Mouse (Mus musculus) stomach, embryonic 16.5 days (tissue): ENCODE measurements around the gene Fndc7. TPM values are rescaled to one million over a fixed set of nuclear protein-coding genes. Genes with fewer than 3 reads are reported as not detected.
A peak's percentile ranks its signal among the peaks of the same experiment; 100 is the strongest.
"Not testable (repeated sequence)": the region's sequence is repeated elsewhere in the genome, so short reads cannot be mapped to it uniquely, and the experiment has no call there.

Experiments used
- ATAC-seq: fragments of 200-750 bp; cut with Nextera tagmentation; 2 replicates; pipeline ENCODE4 v1.8.0; 2017; ENCODE audit warnings: moderate number of reproducible peaks, moderate TSS enrichment; ENCODE audit not compliant: insufficient read depth, low FRiP score
- H3K27ac ChIP-seq: fragments of 300-500 bp; sonication (generic); 2 replicates; pipeline ENCODE4 v1.5.1; 2014; ENCODE audit warnings: low read length
- H3K27me3 ChIP-seq: fragments of 300-500 bp; sonication (generic); 2 replicates; pipeline ENCODE4 v1.6.1; 2014; ENCODE audit warnings: low read length, control low read depth, mixed read lengths; ENCODE audit not compliant: control insufficient read depth, insufficient read depth
- H3K36me3 ChIP-seq: fragments of 300-500 bp; sonication (generic); 2 replicates; pipeline ENCODE4 v1.6.1; 2014; ENCODE audit warnings: low read length; ENCODE audit not compliant: control insufficient read depth, insufficient read depth
- H3K4me1 ChIP-seq: fragments of 300-500 bp; sonication (generic); 2 replicates; pipeline ENCODE4 v1.6.1; 2014; ENCODE audit warnings: low read length, control low read depth, mixed read lengths; ENCODE audit not compliant: control insufficient read depth, insufficient read depth
- H3K4me2 ChIP-seq: fragments of 300-500 bp; sonication (generic); 2 replicates; pipeline ENCODE4 v1.6.1; 2014; ENCODE audit warnings: low read depth, low read length, mixed read lengths
- H3K4me3 ChIP-seq: fragments of 300-500 bp; sonication (generic); replicated peaks from 2 replicates; pipeline ENCODE4 v1.5.1; 2014; ENCODE audit warnings: mild to moderate bottlenecking, low read length
- H3K9ac ChIP-seq: fragments of 300-500 bp; sonication (generic); 2 replicates; pipeline ENCODE4 v1.6.1; 2014; ENCODE audit warnings: low read length
- H3K9me3 ChIP-seq: fragments of 300-500 bp; sonication (generic); replicated peaks from 2 replicates; pipeline ENCODE4 v1.6.1; 2016; ENCODE audit warnings: low read length, control low read depth; ENCODE audit not compliant: control insufficient read depth
- WGBS: fragments of 180-500 bp; shearing (Covaris S2); extraction: QIAGEN DNeasy Blood & Tissue Kit; methylation state at CpG from one replicate; pipeline ENCODE4 v1.1.7; 2014; 5-methylcytosine and 5-hydroxymethylcytosine counted together
- polyA plus RNA-seq: library from polyadenylated mRNA; unstranded; fragments of >200 nt; fragmentation: Nextera tagmentation; extraction: Ambion mirVana; gene quantifications from 2 replicates; pipeline ENCODE4 v1.2.1, GENCODE M21; 2015

The Fndc7 gene
- polyA plus RNA-seq, 1 experiment from 2014 or later: 0.40 TPM

DNA sequence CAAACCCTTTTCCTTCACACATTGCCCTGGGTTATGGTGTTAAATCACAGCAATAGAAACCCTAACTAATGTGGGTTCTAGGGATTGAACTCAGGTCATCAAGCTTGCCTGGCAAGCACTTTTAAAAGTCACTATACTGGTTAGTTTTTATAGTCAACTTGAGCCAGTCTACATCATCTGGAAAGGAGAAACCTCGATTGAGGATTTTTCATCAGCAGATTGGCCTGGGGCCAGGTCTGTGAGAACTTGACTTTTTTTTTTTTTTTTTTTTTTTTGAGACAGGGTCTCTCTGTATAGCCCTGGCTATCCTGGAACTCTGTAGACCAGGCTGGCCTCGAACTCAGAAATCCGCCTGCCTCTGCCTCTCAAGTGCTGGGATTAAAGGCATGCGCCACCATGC, 27.5 kb downstream of the Fndc7 start:
- H3K4me3 ChIP-seq, H3K27ac ChIP-seq, H3K9ac ChIP-seq, H3K27me3 ChIP-seq, ATAC-seq, H3K4me2 ChIP-seq, H3K4me1 ChIP-seq, H3K36me3 ChIP-seq, H3K9me3 ChIP-seq: not testable (repeated sequence)
- 77% methylated on average over 4 of the region's 4 CpGs for WGBS

DNA sequence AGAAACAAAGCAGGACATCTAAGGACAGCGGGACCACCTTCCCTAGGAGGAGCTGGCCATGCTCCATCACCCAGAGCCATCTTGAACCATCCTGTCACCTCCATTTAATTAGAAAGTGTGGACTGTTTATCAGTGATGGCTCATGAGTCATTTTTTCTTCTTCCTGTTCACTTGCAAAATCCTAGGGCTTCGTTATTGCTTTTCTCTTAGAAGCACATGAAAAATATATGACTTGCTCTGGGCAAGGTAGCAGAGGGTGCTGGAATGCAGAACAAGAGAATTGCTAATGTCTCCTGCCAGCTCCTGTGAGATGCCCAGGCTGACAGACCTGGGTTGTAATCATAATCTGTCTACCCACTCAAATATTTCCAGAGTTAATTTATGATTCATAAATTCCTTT, 29.0 kb downstream of the Fndc7 start:
- H3K4me2 ChIP-seq: no peak overlapping the region
- H3K4me3 ChIP-seq: no peak overlapping the region
- H3K4me1 ChIP-seq: peaks cover 14% of the 10 kb centered on the region
- no peak for ATAC-seq
- no peaks in the 10 kb centered on the region for H3K36me3 ChIP-seq
- H3K9ac ChIP-seq: no peak overlapping the region
- H3K9me3 ChIP-seq: no peaks in the 10 kb centered on the region
- H3K27ac ChIP-seq: no peak overlapping the region
- H3K27me3 ChIP-seq: no peaks in the 10 kb centered on the region
- WGBS: 77% methylated on average over 2 of the region's 2 CpGs

DNA sequence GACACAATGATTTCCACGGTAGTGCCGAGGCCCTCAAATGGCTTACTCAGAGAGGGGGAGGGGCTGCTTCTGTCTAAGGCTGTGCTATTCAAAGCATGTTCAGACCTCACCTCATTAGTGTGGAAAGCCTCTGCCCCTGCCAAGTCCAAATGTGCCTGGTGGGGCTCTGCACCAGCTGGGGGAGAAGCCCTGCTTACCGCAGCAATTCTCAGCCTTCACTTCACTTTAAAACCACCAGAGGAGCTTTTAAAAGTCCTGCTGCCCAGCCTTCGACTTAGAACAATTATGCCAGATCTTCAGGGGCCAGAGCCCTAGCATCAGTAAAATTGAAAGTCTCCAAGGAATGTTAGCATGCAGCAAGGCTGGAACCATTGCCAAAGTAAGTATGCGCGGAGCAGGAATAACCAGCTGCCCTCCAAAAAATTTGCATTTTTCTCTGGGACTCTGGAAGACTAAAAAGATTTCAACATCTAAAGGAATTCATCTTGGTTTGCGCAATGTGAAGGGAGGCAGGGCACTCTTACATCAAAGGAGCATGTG, 31.5 kb downstream of the Fndc7 start:
- Histone ChIP-seq H3K27me3 (no peaks in the 10 kb centered on the region), H3K4me2 (peak overlapping the region; percentile 21; the same call in 1 of the 2 replicates), H3K4me1 (peaks cover 20% of the 10 kb centered on the region), H3K9me3 (no peaks in the 10 kb centered on the region), H3K9ac (no peak overlapping the region; the same call in 1 of the 2 replicates), H3K4me3 (no peak overlapping the region), H3K36me3 (no peaks in the 10 kb centered on the region), H3K27ac (peak overlapping the region; percentile 86)
- ATAC-seq: peak; percentile 64; the same call in 1 of the 2 replicates
- 29% methylated on average over 7 of the region's 7 CpGs for WGBS

DNA sequence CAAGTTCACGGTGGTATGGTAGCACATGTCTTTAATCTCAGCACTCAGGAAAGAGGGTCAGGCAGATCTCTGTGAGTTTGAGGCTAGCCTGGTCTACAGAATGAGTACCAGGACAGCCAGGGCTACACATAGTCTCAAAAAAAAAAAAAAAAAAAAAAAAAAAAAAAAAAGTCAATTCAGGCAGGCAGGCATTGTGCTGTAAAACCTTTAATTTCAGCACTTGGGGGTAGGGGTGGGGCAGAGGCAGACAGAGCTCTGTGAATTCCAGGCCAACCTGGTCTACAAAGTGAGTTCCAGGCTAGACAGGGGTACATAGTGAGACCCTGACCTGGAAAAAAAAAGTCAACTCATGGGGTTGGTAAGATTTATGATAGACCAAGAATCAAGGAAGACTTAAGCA, 32.1 kb downstream of the Fndc7 start:
- no peak for ATAC-seq

DNA sequence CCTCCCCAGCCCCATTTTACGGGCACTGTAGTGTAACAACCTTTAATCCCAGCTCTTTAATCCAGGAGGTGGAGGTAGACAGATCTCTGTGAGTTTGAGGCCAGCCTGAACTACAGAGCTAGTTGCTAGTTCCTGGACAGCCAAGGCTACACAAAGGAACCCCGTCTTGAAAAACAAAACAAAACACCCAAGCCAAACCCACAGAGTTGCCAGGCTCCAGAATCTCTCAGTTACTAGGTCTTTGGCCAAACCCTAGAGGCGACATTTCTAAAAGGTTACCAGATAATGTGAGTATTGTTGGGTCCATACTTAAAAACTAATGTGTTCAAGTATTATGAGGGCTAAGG, 32.7 kb downstream of the Fndc7 start:
- Histone ChIP-seq H3K27ac (no peak overlapping the region), H3K36me3 (no peaks in the 10 kb centered on the region), H3K4me2 (no peak overlapping the region), H3K9me3 (no peaks in the 10 kb centered on the region), H3K4me1 (peaks cover 20% of the 10 kb centered on the region), H3K4me3 (no peak overlapping the region), H3K27me3 (no peaks in the 10 kb centered on the region), H3K9ac (no peak overlapping the region)
- no peak for ATAC-seq
- WGBS: 40% methylated on average over 3 of the region's 3 CpGs

More for the DNA sequence above, 32.1 kb downstream of the Fndc7 start:
- Histone ChIP-seq H3K27me3 (no peaks in the 10 kb centered on the region), H3K9me3 (no peaks in the 10 kb centered on the region), H3K9ac (no peak overlapping the region), H3K4me3 (no peak overlapping the region), H3K4me2 (no peak overlapping the region), H3K4me1 (peaks cover 20% of the 10 kb centered on the region), H3K27ac (peak overlapping the region; percentile 86), H3K36me3 (no peaks in the 10 kb centered on the region)
- WGBS: 85% methylated on average over 1 of the region's 1 CpGs

DNA sequence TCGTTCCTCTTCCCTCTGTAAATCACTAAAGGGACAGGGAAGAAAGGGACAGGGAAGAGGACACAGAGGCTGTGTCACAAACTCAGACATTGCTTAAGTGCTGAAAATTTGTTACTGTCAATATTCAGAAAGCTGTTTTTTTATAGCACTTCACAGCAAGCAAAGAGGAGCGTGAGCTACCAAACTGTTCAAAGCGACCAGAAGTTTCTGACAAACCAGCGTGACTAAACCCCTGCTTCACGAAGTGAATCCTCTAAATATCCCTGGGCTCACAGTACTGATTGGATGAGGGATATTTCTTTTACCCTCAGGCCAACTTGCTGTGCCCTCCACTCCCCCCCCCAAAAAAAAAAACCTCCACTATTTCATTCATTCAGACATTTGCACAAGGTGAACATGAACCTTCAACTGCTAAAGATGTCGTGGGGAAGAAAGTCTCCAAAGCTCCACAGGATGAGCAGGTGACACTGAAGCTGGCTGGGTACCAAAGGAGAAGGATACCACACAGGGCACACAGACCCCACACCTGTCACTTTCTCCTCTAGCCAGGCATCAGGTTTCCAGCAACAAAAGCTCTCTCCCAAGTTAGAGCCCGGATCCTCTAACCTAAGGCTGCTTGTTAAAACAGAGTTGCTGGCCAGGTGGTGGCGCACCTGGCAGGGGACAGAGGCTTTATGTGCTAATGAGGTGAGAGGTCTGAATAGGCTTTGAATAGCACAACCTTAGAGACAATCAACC, 33.3 kb downstream of the Fndc7 start:
- H3K27ac ChIP-seq: no peak overlapping the region
- WGBS: 61% methylated on average over 8 of the region's 8 CpGs
- no peak for ATAC-seq

DNA sequence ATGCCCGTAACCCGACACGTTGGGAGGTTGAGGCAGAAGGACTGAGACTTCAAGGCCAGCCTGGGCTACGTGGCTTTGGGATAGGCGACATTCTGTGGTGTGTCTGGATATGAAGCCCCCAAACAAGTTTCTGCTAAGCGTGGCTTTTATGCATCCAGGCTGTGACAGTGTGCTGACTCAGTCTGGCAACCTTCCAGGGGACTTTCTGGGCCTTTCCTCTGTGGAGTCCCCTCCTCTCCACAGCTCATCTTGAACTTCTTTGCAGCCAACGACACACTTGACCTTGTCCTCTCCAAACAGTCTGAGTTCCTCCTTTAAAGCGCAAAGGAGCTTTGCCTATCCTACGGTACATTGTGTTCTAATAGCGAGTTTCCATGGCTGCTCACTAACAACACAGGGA, 33.9 kb downstream of the Fndc7 start:
- H3K27ac ChIP-seq: 0 out of 2 replicates have a peak overlapping the region, but pooled peaks have one; percentile 8
- peaks cover 20% of the 10 kb centered on the region for H3K4me1 ChIP-seq
- no peaks in the 10 kb centered on the region for H3K36me3 ChIP-seq
- H3K4me3 ChIP-seq: no peak overlapping the region
- no peaks in the 10 kb centered on the region for H3K27me3 ChIP-seq
- no peak overlapping the region for H3K9ac ChIP-seq
- 57% methylated on average over 10 of the region's 10 CpGs for WGBS
- ATAC-seq: no peak; the same call in 1 of the 2 replicates
- no peak overlapping the region for H3K4me2 ChIP-seq
- no peaks in the 10 kb centered on the region for H3K9me3 ChIP-seq

More for the DNA sequence above, 33.3 kb downstream of the Fndc7 start:
- Histone ChIP-seq H3K27me3 (no peaks in the 10 kb centered on the region), H3K36me3 (no peaks in the 10 kb centered on the region), H3K4me2 (no peak overlapping the region), H3K9me3 (no peaks in the 10 kb centered on the region), H3K9ac (no peak overlapping the region), H3K4me3 (no peak overlapping the region), H3K4me1 (peaks cover 20% of the 10 kb centered on the region)

DNA sequence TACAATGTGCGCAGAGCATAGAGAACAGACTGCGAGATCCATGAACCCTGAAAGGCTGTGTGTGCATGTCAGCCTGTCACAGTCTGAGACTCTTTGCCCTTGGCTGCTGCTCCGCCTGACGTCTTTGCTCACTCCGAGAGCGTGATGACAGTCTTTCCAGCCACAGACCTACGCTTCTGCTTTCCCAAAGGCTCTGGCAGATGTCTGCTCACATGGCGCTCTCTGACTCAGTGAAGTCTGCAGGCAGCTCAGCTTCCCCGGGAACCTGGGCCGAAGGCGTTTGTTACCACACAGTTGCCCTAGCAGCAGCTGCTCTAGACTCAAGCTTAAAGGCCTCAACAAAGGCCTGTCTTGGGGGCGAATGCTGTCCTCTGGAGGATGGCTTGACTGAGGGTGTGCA, 34.4 kb downstream of the Fndc7 start:
- Histone ChIP-seq H3K9ac (peak overlapping the region; percentile 17; the same call in 1 of the 2 replicates), H3K36me3 (no peaks in the 10 kb centered on the region), H3K27me3 (no peaks in the 10 kb centered on the region), H3K4me1 (peaks cover 20% of the 10 kb centered on the region), H3K9me3 (no peaks in the 10 kb centered on the region), H3K27ac (peak overlapping the region; percentile 8; the same call in 1 of the 2 replicates), H3K4me3 (no peak overlapping the region), H3K4me2 (no peak overlapping the region)
- ATAC-seq: 0 out of 2 replicates have a peak, but pooled peaks have one; percentile 20
- 60% methylated on average over 12 of the region's 12 CpGs for WGBS

DNA sequence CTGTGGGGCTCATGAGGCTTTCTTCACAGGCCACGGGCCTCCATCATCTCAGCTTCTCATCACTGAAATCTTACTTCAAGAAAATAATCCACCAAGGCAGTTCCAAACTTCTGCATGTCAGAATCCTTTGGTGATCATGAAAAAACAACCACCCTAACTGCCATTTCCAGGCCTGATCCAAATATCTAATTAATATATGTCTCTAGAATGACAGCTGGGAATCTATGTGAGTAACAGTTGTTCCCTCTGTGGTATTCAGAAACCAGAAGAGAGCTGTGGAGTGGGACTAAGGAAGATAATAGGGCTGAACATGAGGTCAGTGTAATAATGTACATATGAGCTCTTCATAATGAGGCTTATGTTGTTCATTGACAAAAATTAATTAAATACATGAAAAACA, 36.5 kb downstream of the Fndc7 start:
- Histone ChIP-seq H3K9ac (no peak overlapping the region), H3K36me3 (no peaks in the 10 kb centered on the region), H3K27me3 (no peaks in the 10 kb centered on the region), H3K4me2 (no peak overlapping the region), H3K27ac (no peak overlapping the region), H3K4me1 (peaks cover 16% of the 10 kb centered on the region), H3K9me3 (no peaks in the 10 kb centered on the region), H3K4me3 (no peak overlapping the region)
- no peak for ATAC-seq
- WGBS: 78% methylated on average over 1 of the region's 1 CpGs
